Mouse (Mus musculus): ENCODE data around the gene Lrrc8b.

DNA sequence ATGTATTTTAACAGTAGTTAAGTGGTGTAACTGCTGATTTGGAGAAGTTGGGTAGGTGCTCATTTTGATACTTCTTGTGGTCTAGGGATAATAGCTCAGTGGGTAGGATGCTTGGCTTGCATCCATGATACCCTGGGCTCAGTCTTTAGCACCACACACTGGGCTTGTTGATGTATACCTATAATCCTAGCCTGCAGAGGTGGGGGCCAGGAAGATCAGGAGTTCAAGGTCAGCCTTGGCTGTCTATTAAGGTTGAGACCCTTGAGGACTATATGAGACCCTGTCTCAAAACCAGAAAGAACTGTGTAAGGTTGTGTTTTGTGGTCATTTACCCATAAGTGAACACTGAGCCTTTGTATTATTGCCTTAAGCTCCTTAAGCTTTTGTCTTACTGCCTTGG is 49.1 kb downstream of the Lrrc8b start:
- TF ChIP-seq CTCF (IDR thresholded peaks at IDR 0.05) (no peak), EP300 (IDR thresholded peaks at IDR 0.05) (no peak)
